Mouse (Mus musculus): ENCODE results near the gene Adck1.

The Adck1 gene

DNA sequence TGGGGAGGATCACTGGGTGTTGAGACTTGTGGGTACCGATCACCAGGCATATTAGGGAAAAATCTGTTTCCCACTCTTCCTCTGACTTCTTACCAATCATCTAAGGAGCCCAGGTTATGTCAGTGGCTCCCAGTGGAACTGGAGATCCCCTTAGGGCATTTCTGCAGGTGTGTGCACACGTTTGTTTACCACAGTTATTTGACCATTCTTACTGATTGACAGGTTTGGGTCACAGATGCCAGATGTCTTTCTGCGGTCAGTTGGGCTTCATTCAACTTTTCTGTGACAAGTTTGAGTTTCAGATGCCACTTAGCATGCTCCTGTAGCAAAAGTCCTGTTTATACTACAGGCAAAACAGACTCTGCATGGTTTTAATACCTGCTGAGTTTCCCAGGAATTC is 112.5 kb downstream of the Adck1 start:
- DNase-seq (ENCODE audit: low spot score in 2 of 2): no peak

DNA sequence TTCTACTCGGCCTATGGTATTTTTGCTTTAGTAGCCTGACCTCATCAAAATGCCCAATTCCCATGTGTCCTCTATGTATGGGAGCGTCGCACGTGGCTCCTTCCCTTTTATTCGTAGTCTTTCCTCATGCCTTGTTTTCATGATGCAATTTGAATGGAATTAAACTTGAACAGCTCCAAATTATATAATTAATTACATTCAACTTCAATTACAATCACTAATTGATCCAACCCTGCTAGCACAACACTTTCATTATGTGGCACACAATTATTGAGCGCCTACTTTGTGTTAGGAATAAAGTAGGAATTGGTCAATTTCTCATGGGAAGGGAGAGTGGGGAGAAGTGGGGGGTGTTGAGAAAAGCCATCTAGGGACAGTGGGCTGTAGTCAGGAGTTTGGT is 113.4 kb downstream of the Adck1 start:
- no peak for DNase-seq (ENCODE audit: low spot score in 2 of 2)

DNA sequence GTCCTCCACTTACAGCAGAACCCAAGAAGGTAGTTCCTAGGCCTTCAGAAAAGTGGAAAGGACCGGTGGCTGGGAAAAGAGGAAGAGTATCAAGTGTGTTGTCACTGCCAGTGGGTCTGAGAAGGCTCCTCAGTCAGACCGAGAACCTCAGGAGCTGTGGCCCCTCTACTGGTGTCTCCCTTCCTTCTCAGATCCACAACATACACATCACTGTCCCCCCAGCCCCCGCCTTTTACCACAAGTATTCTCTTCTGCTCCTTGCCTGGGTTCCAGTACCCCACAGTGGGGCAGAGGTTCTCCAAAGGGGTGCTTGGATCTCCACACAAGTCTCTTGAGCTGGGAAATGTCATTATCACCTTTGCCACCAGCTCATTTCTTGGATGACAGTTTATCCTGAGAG is 115.5 kb downstream of the Adck1 start:
- no peak for DNase-seq (ENCODE audit: low spot score in 2 of 2)

DNA sequence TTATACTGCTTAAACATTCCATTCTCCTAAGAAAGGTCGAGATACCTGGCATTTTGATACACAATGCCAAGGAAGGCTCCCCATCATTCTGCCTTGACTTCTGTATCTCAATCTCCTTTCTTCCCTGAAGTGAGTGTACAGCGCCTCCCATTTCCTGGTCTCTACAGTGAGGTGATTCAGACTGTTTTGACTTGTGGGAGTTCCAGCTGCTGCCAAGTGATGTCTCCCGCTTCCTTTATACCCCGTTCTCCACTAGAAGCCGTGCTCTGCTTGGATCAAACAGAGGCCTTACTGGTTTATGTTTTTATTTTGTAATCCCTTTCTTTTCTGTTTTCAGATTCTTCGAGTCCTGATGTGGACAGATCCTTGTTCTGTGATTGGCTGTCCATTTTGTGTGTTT is 116.3 kb downstream of the Adck1 start:
- DNase-seq (ENCODE audit: low spot score in 2 of 2): no peak

DNA sequence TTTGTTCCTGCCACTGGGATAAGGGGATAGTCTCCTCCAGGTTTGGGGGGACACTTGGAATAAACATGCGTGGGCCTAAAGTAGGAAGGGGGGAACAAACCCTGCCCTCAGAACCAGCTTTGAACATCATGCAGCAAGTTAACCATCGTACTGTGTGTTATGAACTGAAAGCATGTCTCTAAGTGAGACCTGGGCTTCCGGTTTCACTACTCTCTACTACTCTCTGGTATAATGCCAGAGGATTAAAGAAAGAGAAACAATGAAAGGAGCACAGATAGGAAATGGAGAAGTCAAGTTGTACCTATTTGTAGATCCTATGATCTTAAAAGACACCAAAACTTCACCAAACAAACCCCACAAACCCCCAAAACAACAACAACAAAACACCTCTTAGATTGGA is 121.3 kb downstream of the Adck1 start:
- no peak for DNase-seq (ENCODE audit: low spot score in 2 of 2)

DNA sequence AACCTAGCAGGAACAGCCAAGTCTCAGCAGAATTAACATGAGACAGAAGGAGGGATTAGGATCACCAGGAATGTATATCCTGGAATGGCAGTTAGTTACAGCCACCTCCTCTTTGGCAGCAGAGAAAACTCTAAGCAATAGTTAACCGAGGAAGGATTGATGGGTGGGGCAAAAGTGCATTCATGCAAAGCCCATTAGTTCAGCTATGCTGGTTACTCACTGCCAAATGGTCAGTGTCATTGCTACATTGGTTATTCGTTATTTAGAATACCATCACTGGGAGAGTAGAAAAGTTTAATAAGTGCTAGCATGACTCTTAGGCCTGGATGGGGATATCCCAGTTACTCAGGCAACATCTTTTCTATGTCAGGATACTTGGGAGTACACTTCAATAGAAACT is 130.5 kb downstream of the Adck1 start:
- DNase-seq (ENCODE audit: low spot score in 2 of 2): no peak
